Mouse (Mus musculus): ENCODE measurements around the gene Taar1. TPM values are rescaled to one million over a fixed set of nuclear protein-coding genes. Genes with fewer than 3 reads are reported as not detected.

The Taar1 gene
- polyA plus RNA-seq (2017; shearing (Covaris generic)), result not detected

GRCm38 (mm10) chr10:23920056-23920455, at the start of gene Taar1:
Taar1 (plus strand) TSS chr10:23920356.
- ATAC-seq, result no peak

- no peak for ATAC-seq
Measured at GRCm38 (mm10) chr10:23880695-23881094, 39.5 kb upstream of the Taar1 start.

GRCm38 (mm10) chr10:23884910-23885309, 35.2 kb upstream of the Taar1 start:
- ATAC-seq, result no peak

GRCm38 (mm10) chr10:23886060-23886459, 34.1 kb upstream of the Taar1 start:
- ATAC-seq, result no peak

- ATAC-seq, result no peak
Measured at GRCm38 (mm10) chr10:23892987-23893386, 27.2 kb upstream of the Taar1 start.

GRCm38 (mm10) chr10:23894601-23895349, 25.4 kb upstream of the Taar1 start, which contains the start of gene Vnn1:
Vnn1 (plus strand) TSS chr10:23894688.
- no peak for ATAC-seq

- ATAC-seq, result no peak
Measured at GRCm38 (mm10) chr10:23895376-23895775, 24.8 kb upstream of the Taar1 start.

GRCm38 (mm10) chr10:23901119-23901518, 19.0 kb upstream of the Taar1 start:
- ATAC-seq, result no peak

- ATAC-seq, result no peak
Measured at GRCm38 (mm10) chr10:23905661-23906060, 14.5 kb upstream of the Taar1 start.

GRCm38 (mm10) chr10:23922468-23922867, 2.3 kb downstream of the Taar1 start:
- no peak for ATAC-seq

GRCm38 (mm10) chr10:23923941-23924340, 3.8 kb downstream of the Taar1 start:
- no peak for ATAC-seq

GRCm38 (mm10) chr10:23937613-23938012, 17.5 kb downstream of the Taar1 start:
- no peak for ATAC-seq

GRCm38 (mm10) chr10:23938312-23938711, 18.2 kb downstream of the Taar1 start, which contains the start of gene Taar2:
Taar2 (plus strand) TSS chr10:23938572.
- no peak for ATAC-seq

- ATAC-seq, result no peak
Measured at GRCm38 (mm10) chr10:23942465-23942864, 22.3 kb downstream of the Taar1 start.

GRCm38 (mm10) chr10:23948026-23948425, 27.9 kb downstream of the Taar1 start:
- ATAC-seq, result no peak

- ATAC-seq, result no peak
Measured at GRCm38 (mm10) chr10:23949508-23950005, 29.4 kb downstream of the Taar1 start, which contains the start of gene Taar3. Taar3 (plus strand) TSS chr10:23949558.

- ATAC-seq, result no peak
Measured at GRCm38 (mm10) chr10:23951714-23952113, 31.6 kb downstream of the Taar1 start.

GRCm38 (mm10) chr10:23959071-23959470, 38.9 kb downstream of the Taar1 start:
- no peak for ATAC-seq

- ATAC-seq, result no peak
Measured at GRCm38 (mm10) chr10:23960444-23960915, 40.3 kb downstream of the Taar1 start, which contains the start of gene Taar4. Taar4 (plus strand) TSS chr10:23960494.

- ATAC-seq, result no peak
Measured at GRCm38 (mm10) chr10:23963444-23963843, 43.3 kb downstream of the Taar1 start.

GRCm38 (mm10) chr10:23964921-23965610, 44.9 kb downstream of the Taar1 start:
- no peak for ATAC-seq

GRCm38 (mm10) chr10:23970656-23971165, 50.6 kb downstream of the Taar1 start, which contains the start of gene Taar5:
Taar5 (plus strand) TSS chr10:23970706.
- no peak for ATAC-seq

Data from inflammation-experienced regulatory T-cells, adult 6 months (primary cell).